Mouse (Mus musculus) CD4-positive, CD25-positive, alpha-beta regulatory T cell, adult 4 months (primary cell): Measurements from ENCODE around the gene Pon2. TPM values are rescaled to one million over a fixed set of nuclear protein-coding genes. Genes with fewer than 3 reads are reported as not detected.
"Not testable (repeated sequence)": the region's sequence is repeated elsewhere in the genome, so short reads cannot be mapped to it uniquely, and the experiment has no call there.

ENCODE experiments used
- ATAC-seq: one replicate; pipeline ENCODE4 v1.8.0; 2017
- polyA plus RNA-seq, 2 experiments: library from polyadenylated mRNA; unstranded; fragments of 100-300 nt; shearing (Covaris generic); gene quantifications; one replicate each; pipeline ENCODE4 v1.2.1; 2017

Pon2 gene
- polyA plus RNA-seq = 10 to 100 TPM; 48.6 to 50.8 TPM

GRCm38 (mm10) chr6:5298092-5298554 lies at the start of gene Pon2:
Gene Pon2, minus strand, starts transcription at chr6:5298455.
- ATAC-seq = peak; percentile 62

GRCm38 (mm10) chr6:5344255-5344654 lies 46.0 kb upstream of the Pon2 start:
- no peak for ATAC-seq

DNA sequence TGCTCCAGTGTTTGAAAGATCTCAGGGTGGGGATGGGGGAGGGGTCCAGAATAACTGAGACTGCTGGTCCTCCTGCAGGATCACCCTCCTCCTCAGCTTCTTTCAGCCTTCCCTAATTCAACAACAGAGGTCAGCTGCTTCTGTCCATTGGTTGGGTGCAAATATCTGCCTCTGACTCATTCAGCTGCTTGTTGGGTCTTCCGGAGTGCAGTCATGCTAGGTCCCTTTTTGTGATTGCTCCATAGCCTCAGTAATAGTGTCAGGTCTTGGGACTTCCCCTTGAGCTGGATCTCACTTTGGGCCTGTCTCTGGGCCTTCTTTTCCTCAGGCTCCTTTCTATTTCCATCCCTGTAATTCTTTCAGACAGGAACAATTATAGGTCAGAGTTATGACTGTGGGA lies 41.0 kb upstream of the Pon2 start:
- ATAC-seq = not testable (repeated sequence)

GRCm38 (mm10) chr6:5338781-5339180 lies 40.5 kb upstream of the Pon2 start:
- ATAC-seq = not testable (repeated sequence)

- ATAC-seq = not testable (repeated sequence)
Observed at GRCm38 (mm10) chr6:5336016-5336415, 37.8 kb upstream of the Pon2 start.

DNA sequence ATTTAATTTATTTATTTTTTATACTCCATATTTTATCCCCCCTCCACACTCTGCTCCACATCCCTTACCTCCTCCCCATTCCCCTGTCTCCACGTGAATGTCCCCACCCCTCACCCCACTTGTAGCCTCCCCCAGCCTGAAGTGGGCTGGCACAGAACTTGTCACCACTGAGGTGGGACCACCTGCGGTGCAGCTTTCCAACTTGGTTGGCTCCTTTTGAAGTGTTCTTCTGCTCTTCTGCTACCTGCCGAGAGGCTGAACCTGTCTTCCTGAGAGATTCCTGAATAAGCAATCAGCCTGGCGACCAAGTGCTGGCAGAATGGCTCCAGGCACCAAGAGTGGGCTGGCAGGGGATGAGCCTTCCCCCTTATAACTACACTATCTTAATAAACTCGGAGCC lies 35.8 kb upstream of the Pon2 start:
- no peak for ATAC-seq

GRCm38 (mm10) chr6:5332560-5333150 lies 34.4 kb upstream of the Pon2 start:
- no peak for ATAC-seq

DNA sequence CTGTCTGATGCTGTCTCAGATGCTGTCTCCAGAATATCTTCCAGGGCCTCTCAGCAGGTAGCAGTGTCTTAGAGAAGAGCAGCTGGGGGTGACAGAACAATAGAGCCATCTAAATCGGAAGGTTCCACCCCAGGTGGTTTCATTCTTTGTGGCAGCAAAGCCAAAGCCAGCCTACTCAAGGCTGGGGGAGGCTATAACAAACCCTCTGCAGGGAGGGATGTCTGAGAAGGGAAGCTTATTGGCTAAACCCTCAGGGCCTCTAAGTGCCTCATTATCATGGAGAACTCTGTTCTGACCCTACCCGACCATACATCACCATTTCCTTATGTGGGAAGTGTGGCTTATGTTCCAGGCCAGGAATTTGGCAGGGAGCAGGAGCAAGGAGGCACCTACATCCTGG lies 26.9 kb upstream of the Pon2 start:
- ATAC-seq = no peak

DNA sequence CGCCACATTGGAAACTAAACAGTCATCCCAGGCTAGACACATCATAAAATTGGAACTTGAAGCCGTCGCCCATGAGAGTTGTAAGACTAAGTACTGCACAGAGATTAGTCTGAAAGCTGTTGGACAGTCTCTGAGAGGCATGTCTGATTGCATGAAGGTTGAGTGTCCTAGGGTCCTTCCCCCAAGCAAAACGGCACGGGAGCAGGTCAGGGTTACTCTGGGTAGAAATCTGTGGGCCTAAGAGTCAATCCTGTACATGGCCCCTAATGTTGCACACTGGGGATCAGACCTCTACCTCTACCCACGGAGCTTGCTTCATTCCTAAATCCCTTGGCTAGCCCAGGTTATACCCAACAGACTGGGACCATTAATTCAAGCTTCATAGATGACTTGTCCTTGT lies 25.8 kb upstream of the Pon2 start:
- ATAC-seq = not testable (repeated sequence)

GRCm38 (mm10) chr6:5316630-5317029 lies 18.4 kb upstream of the Pon2 start:
- ATAC-seq = no peak

GRCm38 (mm10) chr6:5315053-5315759 lies 17.0 kb upstream of the Pon2 start:
- no peak for ATAC-seq

DNA sequence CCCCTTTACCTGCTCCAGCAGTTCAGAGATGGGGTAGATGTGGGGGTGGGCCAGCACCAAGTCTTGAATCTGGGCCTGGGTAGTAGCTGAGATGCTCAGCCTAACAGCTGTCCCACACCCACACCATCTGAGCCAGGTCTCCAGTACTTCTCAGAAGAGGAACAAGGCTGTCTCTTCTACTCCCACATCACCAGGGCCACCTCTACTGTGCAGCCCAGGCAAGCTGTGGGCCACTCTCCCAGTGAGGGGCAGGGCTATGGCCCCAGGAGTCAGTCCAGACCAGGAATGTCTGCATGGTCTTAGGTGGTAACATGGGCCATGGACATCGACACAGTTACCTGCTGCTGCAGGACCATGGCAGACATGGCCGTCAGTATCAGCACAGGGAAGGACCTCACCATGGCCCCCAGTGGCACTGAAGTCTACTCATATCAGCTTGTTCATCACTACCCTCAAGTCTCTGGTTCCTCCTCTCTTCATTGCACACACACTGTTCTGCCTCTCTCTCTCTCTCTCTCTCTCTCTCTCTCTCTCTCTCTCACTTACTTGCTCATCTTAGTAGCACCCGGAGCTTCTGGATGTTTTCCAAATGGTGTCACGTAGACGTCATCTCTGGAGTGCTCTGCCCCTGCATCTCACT lies 15.8 kb upstream of the Pon2 start:
- no peak for ATAC-seq

DNA sequence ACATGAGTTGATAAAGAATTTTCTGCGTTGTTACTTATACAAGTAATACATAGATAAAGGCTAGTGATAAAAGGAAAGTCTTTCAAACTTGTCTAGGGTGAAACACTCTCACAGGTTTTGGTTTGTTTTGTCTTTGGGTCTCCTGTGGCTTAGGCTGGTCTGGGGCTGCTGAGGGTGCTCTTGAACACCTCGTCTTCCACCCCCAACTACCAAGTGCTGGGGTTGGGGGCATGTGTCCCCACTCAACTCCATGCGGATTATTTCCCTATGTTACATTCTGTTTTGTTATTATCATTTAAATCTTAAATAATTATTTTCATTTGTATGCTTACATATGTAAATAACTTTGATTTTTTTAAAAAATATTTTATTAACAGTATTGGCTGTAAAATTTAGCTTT lies 12.2 kb upstream of the Pon2 start:
- ATAC-seq = no peak

DNA sequence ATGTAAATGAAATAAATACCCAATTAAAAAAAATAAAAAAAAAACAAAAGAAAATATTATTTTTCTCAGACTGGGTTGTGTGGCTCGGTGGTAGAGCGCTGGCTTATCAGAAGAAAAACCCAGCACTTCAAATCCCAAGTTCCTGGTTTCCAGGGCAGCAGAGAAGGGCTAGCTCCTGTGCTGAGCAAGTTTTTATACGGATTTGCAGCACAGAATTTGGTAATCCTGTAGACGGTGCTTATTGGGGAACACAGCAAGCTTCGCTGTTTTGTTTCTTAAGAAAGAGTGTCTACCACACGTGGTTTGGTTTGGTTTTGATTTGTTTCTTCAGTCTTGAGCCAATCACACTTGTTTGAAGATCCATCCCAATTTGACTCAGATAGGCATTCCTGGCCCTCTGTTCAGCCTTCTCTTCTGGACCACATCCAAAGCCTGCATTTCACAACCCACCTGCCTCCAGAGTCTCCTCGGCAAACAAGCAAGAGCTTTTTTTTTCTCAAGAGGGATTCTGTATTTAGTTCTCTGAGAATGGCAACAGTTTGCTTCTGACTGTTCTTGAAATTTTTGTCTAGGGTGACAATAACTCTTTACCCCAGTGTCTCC lies 11.4 kb upstream of the Pon2 start:
- no peak for ATAC-seq

- no peak for ATAC-seq
Observed at GRCm38 (mm10) chr6:5305926-5306325, 7.7 kb upstream of the Pon2 start.

- no peak for ATAC-seq
Observed at GRCm38 (mm10) chr6:5304956-5305355, 6.7 kb upstream of the Pon2 start.

GRCm38 (mm10) chr6:5300629-5301028 lies 2.4 kb upstream of the Pon2 start:
- ATAC-seq = no peak

GRCm38 (mm10) chr6:5299561-5299960 lies 1.3 kb upstream of the Pon2 start:
- ATAC-seq = no peak

DNA sequence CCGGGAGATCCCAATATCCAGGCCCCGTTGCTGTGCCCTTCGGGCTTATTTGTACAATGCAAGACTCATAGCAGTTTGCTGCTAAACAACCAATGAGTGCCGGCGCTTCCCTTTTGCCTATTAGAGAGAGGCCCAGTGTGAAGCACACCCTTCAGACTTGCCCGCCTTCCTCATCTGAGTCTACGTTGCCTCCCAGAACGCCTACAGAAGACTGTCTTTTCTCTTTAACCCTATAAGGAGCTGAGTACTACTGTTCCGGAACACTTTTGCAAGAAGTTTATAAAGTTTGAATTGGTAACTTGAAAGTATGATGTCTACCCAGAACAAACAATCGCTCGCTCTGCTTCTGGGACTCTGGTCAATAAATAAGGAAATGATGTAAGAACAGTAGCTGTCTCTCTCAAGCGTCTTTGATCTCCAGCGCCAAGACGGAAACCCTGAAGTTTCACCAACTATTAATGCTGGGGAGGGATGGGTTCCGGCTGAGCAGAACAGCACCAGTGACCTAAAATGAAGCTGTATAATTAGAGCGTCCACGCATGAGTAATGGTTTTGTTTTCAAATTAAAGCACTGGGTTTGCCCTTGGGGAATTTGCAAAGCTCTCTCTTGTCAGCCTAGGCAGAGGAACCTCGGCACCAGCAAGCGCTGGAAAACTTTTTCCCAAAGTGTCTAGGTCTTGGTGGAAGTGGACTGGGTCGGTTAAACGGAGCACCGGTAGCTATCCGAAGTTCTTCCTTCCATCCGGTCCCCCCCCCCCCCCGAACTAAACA lies 749 bp downstream of the Pon2 start:
- peak; percentile 77 for ATAC-seq

DNA sequence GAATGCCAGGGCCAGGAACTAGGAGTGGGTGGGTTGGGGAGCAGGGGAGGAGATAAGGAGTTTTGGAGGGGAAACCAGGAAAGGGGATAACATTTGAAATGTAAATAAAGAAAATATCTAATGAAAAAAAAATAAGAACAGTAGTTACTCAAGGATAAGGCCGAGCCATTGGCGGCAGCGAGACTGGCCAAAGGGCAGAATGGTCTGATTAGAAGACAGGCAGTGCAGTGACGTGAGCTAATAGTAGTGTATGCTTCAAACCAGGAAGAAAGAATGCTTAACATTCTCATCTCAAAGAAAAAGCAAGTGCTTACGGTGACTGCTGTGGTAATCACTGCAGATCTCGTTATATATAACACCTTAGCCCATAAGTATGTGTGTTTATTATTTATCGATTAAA lies 2.2 kb downstream of the Pon2 start:
- no peak for ATAC-seq

- ATAC-seq = peak; percentile 6
Observed at GRCm38 (mm10) chr6:5294659-5295449, 3.4 kb downstream of the Pon2 start.

DNA sequence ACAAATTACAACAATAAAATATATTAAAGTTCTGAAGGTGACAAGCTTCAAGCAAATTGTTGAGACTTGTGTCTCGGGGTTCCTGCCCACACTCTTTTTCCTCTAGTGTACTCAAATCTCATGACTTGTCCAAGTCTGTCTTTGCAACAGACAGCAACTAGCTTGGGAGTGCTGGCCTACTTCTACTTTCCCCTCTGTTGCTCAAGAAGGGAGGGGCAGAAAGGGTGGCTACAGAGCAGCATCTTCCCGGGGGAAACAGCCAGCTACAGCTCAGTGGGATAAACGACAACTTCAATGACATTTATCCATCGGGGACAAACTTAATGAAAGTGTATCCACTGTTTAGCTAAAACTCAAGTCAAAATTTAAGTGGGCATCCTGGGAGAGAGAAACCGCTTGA lies 5.4 kb downstream of the Pon2 start:
- ATAC-seq = no peak
